Mouse (Mus musculus) left cerebral cortex, postnatal 4 days (tissue): Measurements from ENCODE around the gene Ndufs7. TPM values are rescaled to one million over a fixed set of nuclear protein-coding genes. Genes with fewer than 3 reads are reported as not detected.
"Not testable (repeated sequence)": the region's sequence is repeated elsewhere in the genome, so short reads cannot be mapped to it uniquely, and the experiment has no call there.

Experiments used
- DNase-seq: peaks from one replicate; pipeline ENCODE4 v3.0.0-alpha.2; 2022
- intact Hi-C: fragments of 180-260 bp; cut with DNase I; formaldehyde crosslinking; loops from one replicate; pipeline ENCODE4 v1.15.1; 2025
- total RNA-seq, 2 experiments: library from RNA; stranded (reverse); gene quantifications; 2 replicates each; pipeline ENCODE4 v1.2.3; 2021

The Ndufs7 gene
- 100 to 1,000 TPM; 124 to 125 TPM for total RNA-seq

GRCm38 (mm10) chr10:80248971-80249640 lies at the start of gene Ndufs7:
Gene Ndufs7, plus strand, starts transcription at chr10:80249121.
- intact Hi-C loops, result no loop called here
- DNase-seq, result peak; percentile 92

- intact Hi-C loops, result no loop called here
- peak; percentile 89 for DNase-seq
Measured at GRCm38 (mm10) chr10:80199440-80200008, 49.4 kb upstream of the Ndufs7 start.

- intact Hi-C loops, result no loop called here
- no peak for DNase-seq
Measured at GRCm38 (mm10) chr10:80200485-80200884, 48.4 kb upstream of the Ndufs7 start.

GRCm38 (mm10) chr10:80204055-80204454 lies 44.9 kb upstream of the Ndufs7 start:
- DNase-seq, result no peak

GRCm38 (mm10) chr10:80207201-80207600 lies 41.7 kb upstream of the Ndufs7 start:
- no peak for DNase-seq
- intact Hi-C loops, result no loop called here

More at GRCm38 (mm10) chr10:80204055-80204454, 44.9 kb upstream of the Ndufs7 start:
- intact Hi-C loops, result no loop called here

GRCm38 (mm10) chr10:80207676-80208075 lies 41.2 kb upstream of the Ndufs7 start:
- intact Hi-C loops, result no loop called here
- DNase-seq, result no peak

GRCm38 (mm10) chr10:80208248-80208647 lies 40.7 kb upstream of the Ndufs7 start:
- no peak for DNase-seq
- intact Hi-C loops, result no loop called here

- no peak for DNase-seq
- intact Hi-C loops, result no loop called here
Measured at GRCm38 (mm10) chr10:80208841-80209371, 40.0 kb upstream of the Ndufs7 start.

- intact Hi-C loops, DNase-seq: not testable (repeated sequence)
Measured at GRCm38 (mm10) chr10:80211547-80212103, 37.3 kb upstream of the Ndufs7 start.

- intact Hi-C loops, result no loop called here
- no peak for DNase-seq
Measured at GRCm38 (mm10) chr10:80215048-80215772, 33.7 kb upstream of the Ndufs7 start.

- no peak for DNase-seq
- intact Hi-C loops, result no loop called here
Measured at GRCm38 (mm10) chr10:80220676-80221075, 28.2 kb upstream of the Ndufs7 start.

GRCm38 (mm10) chr10:80223137-80223536 lies 25.8 kb upstream of the Ndufs7 start:
- DNase-seq, intact Hi-C loops: not testable (repeated sequence)

- intact Hi-C loops, result loop anchor here (5.0 kb wide), 1 partner anchor 34 kb away; no protein-coding TSS in a partner anchor
- DNase-seq, result no peak
Measured at GRCm38 (mm10) chr10:80226071-80226415, 22.9 kb upstream of the Ndufs7 start.

- intact Hi-C loops, result loop anchor here (5.0 kb wide), 1 partner anchor 34 kb away; no protein-coding TSS in a partner anchor
- peak; percentile 99 for DNase-seq
Measured at GRCm38 (mm10) chr10:80226416-80227165, 22.3 kb upstream of the Ndufs7 start, which contains the start of gene Mum1. Gene Mum1, plus strand, starts transcription at chr10:80226434.

GRCm38 (mm10) chr10:80227166-80227539 lies 21.8 kb upstream of the Ndufs7 start:
- intact Hi-C loops, result loop anchor here (5.0 kb wide), 1 partner anchor 35 kb away; no protein-coding TSS in a partner anchor
- no peak for DNase-seq

GRCm38 (mm10) chr10:80227877-80228775 lies 20.8 kb upstream of the Ndufs7 start:
- DNase-seq, result peak; percentile 56
- intact Hi-C loops, result loop anchor here (5.0 kb wide), 1 partner anchor 36 kb away; no protein-coding TSS in a partner anchor

- no peak for DNase-seq
- intact Hi-C loops, result no loop called here
Measured at GRCm38 (mm10) chr10:80236145-80236825, 12.6 kb upstream of the Ndufs7 start.

GRCm38 (mm10) chr10:80237020-80237419 lies 11.9 kb upstream of the Ndufs7 start:
- intact Hi-C loops, result no loop called here
- DNase-seq, result no peak

GRCm38 (mm10) chr10:80238306-80238705 lies 10.6 kb upstream of the Ndufs7 start:
- intact Hi-C loops, result no loop called here
- DNase-seq, result no peak
